Mouse (Mus musculus): ENCODE data around the gene Traf3ip3. TPM values are rescaled to one million over a fixed set of nuclear protein-coding genes. Genes with fewer than 3 reads are reported as not detected.

The Traf3ip3 gene
- polyA plus RNA-seq, 1 experiment, result 142 TPM

GRCm38 (mm10) chr1:193214053-193214452 is 12.6 kb upstream of the Traf3ip3 start:
- Histone ChIP-seq H3K27ac (ENCODE audit: control insufficient read depth, insufficient read depth, low read length) (no peak overlapping the region), H3K4me3 (ENCODE audit: control insufficient read depth, insufficient read depth, low read length) (no peak overlapping the region), H3K4me1 (replicated peaks; ENCODE audit: control insufficient read depth, insufficient read depth, low read length) (peaks cover 12% of the 10 kb centered on the region), H3K36me3 (ENCODE audit: control insufficient read depth, insufficient read depth, low read length) (no peaks in the 10 kb centered on the region), H3K27me3 (ENCODE audit: control insufficient read depth, insufficient read depth, low read length) (no peaks in the 10 kb centered on the region)
- no peak for TF ChIP-seq CTCF (IDR thresholded peaks at IDR 0.05; ENCODE audit: borderline replicate concordance, control insufficient read depth, extremely low read depth, insufficient read depth, low read length, poor library complexity)
- DNase-seq, result no peak
- WGBS, result 84% methylated on average over 5 of the region's 5 CpGs

- H3K27me3 ChIP-seq (ENCODE audit: control insufficient read depth, insufficient read depth, low read length), result no peaks in the 10 kb centered on the region
- H3K36me3 ChIP-seq (ENCODE audit: control insufficient read depth, insufficient read depth, low read length), result no peaks in the 10 kb centered on the region
- DNase-seq, result no peak
- peaks cover 16% of the 10 kb centered on the region for H3K4me1 ChIP-seq (replicated peaks; ENCODE audit: control insufficient read depth, insufficient read depth, low read length)
- no peak overlapping the region for H3K4me3 ChIP-seq (ENCODE audit: control insufficient read depth, insufficient read depth, low read length)
- WGBS, result 95% methylated on average over 5 of the region's 5 CpGs
- TF ChIP-seq POLR2A (IDR thresholded peaks at IDR 0.05; ENCODE audit: control insufficient read depth, extremely low read depth, insufficient read depth, low read length, poor library complexity) (no peak), CTCF (IDR thresholded peaks at IDR 0.05; ENCODE audit: borderline replicate concordance, control insufficient read depth, extremely low read depth, insufficient read depth, low read length, poor library complexity) (no peak)
- H3K27ac ChIP-seq (ENCODE audit: control insufficient read depth, insufficient read depth, low read length), result no peak overlapping the region
Observed at GRCm38 (mm10) chr1:193211371-193211770, 9.9 kb upstream of the Traf3ip3 start.

GRCm38 (mm10) chr1:193208178-193208577 is 6.7 kb upstream of the Traf3ip3 start:
- Histone ChIP-seq H3K4me1 (replicated peaks; ENCODE audit: control insufficient read depth, insufficient read depth, low read length) (peaks cover 4% of the 10 kb centered on the region), H3K4me3 (ENCODE audit: control insufficient read depth, insufficient read depth, low read length) (no peak overlapping the region), H3K27me3 (ENCODE audit: control insufficient read depth, insufficient read depth, low read length) (no peaks in the 10 kb centered on the region), H3K36me3 (ENCODE audit: control insufficient read depth, insufficient read depth, low read length) (no peaks in the 10 kb centered on the region), H3K27ac (ENCODE audit: control insufficient read depth, insufficient read depth, low read length) (peak overlapping the region; percentile 29; the same call in 1 of the 2 replicates)
- DNase-seq, result peak; percentile 80
- TF ChIP-seq CTCF (IDR thresholded peaks at IDR 0.05; ENCODE audit: borderline replicate concordance, control insufficient read depth, extremely low read depth, insufficient read depth, low read length, poor library complexity) (peak; percentile 86; the same call in 1 of the 2 replicates), POLR2A (IDR thresholded peaks at IDR 0.05; ENCODE audit: control insufficient read depth, extremely low read depth, insufficient read depth, low read length, poor library complexity) (no peak)
- WGBS, result 10% methylated on average over 2 of the region's 2 CpGs

GRCm38 (mm10) chr1:193207503-193207902 is 6.0 kb upstream of the Traf3ip3 start, which contains the start of gene Lamb3:
Lamb3 (plus strand) TSS chr1:193207699.
- no peaks in the 10 kb centered on the region for H3K36me3 ChIP-seq (ENCODE audit: control insufficient read depth, insufficient read depth, low read length)
- peak within 1 kb of the TSS; percentile 62 for H3K27ac ChIP-seq (ENCODE audit: control insufficient read depth, insufficient read depth, low read length)
- H3K27me3 ChIP-seq (ENCODE audit: control insufficient read depth, insufficient read depth, low read length), result no peaks in the 10 kb centered on the region
- H3K4me1 ChIP-seq (replicated peaks; ENCODE audit: control insufficient read depth, insufficient read depth, low read length), result peaks cover 4% of the 10 kb centered on the region
- WGBS, result 60% methylated on average over 3 of the region's 3 CpGs
- DNase-seq, result no peak
- TF ChIP-seq CTCF (IDR thresholded peaks at IDR 0.05; ENCODE audit: borderline replicate concordance, control insufficient read depth, extremely low read depth, insufficient read depth, low read length, poor library complexity) (no peak), POLR2A (IDR thresholded peaks at IDR 0.05; ENCODE audit: control insufficient read depth, extremely low read depth, insufficient read depth, low read length, poor library complexity) (no peak)
- no peak within 1 kb of the TSS for H3K4me3 ChIP-seq (ENCODE audit: control insufficient read depth, insufficient read depth, low read length)

- H3K27ac ChIP-seq (ENCODE audit: control insufficient read depth, insufficient read depth, low read length), result no peak overlapping the region
Observed at GRCm38 (mm10) chr1:193205431-193205830, 3.9 kb upstream of the Traf3ip3 start.

GRCm38 (mm10) chr1:193203821-193204220 is 2.3 kb upstream of the Traf3ip3 start:
- WGBS, result 71% methylated on average over 2 of the region's 2 CpGs
- Histone ChIP-seq H3K4me1 (replicated peaks; ENCODE audit: control insufficient read depth, insufficient read depth, low read length) (peaks cover 13% of the 10 kb centered on the region), H3K4me3 (ENCODE audit: control insufficient read depth, insufficient read depth, low read length) (no peak overlapping the region), H3K27me3 (ENCODE audit: control insufficient read depth, insufficient read depth, low read length) (no peaks in the 10 kb centered on the region), H3K27ac (ENCODE audit: control insufficient read depth, insufficient read depth, low read length) (no peak overlapping the region), H3K36me3 (ENCODE audit: control insufficient read depth, insufficient read depth, low read length) (peaks cover 6% of the 10 kb centered on the region)
- TF ChIP-seq POLR2A (IDR thresholded peaks at IDR 0.05; ENCODE audit: control insufficient read depth, extremely low read depth, insufficient read depth, low read length, poor library complexity) (no peak), CTCF (IDR thresholded peaks at IDR 0.05; ENCODE audit: borderline replicate concordance, control insufficient read depth, extremely low read depth, insufficient read depth, low read length, poor library complexity) (no peak)
- DNase-seq, result no peak

More at GRCm38 (mm10) chr1:193205431-193205830, 3.9 kb upstream of the Traf3ip3 start:
- 96% methylated on average over 2 of the region's 2 CpGs for WGBS
- H3K4me1 ChIP-seq (replicated peaks; ENCODE audit: control insufficient read depth, insufficient read depth, low read length), result peaks cover 5% of the 10 kb centered on the region
- H3K27me3 ChIP-seq (ENCODE audit: control insufficient read depth, insufficient read depth, low read length), result no peaks in the 10 kb centered on the region
- no peak for TF ChIP-seq CTCF (IDR thresholded peaks at IDR 0.05; ENCODE audit: borderline replicate concordance, control insufficient read depth, extremely low read depth, insufficient read depth, low read length, poor library complexity)
- no peak for TF ChIP-seq POLR2A (IDR thresholded peaks at IDR 0.05; ENCODE audit: control insufficient read depth, extremely low read depth, insufficient read depth, low read length, poor library complexity)
- H3K36me3 ChIP-seq (ENCODE audit: control insufficient read depth, insufficient read depth, low read length), result no peaks in the 10 kb centered on the region
- H3K4me3 ChIP-seq (ENCODE audit: control insufficient read depth, insufficient read depth, low read length), result no peak overlapping the region
- DNase-seq, result no peak
